Mouse (Mus musculus) CH12F3 (cell line): Measurements from ENCODE around the gene Bicc1.

ENCODE experiments used
- in situ Hi-C: fragments of 300-500 bp; cut with MboI; formaldehyde crosslinking; loops from 2 replicates; pipeline ENCODE4 v1.14.3; 2020; ENCODE audit warnings: low sequenced_read_pairs

The Bicc1 gene

GRCm38 (mm10) chr10:70901193-70901875 lies 258.2 kb downstream of the Bicc1 start:
- in situ Hi-C loops, result no loop called here

DNA sequence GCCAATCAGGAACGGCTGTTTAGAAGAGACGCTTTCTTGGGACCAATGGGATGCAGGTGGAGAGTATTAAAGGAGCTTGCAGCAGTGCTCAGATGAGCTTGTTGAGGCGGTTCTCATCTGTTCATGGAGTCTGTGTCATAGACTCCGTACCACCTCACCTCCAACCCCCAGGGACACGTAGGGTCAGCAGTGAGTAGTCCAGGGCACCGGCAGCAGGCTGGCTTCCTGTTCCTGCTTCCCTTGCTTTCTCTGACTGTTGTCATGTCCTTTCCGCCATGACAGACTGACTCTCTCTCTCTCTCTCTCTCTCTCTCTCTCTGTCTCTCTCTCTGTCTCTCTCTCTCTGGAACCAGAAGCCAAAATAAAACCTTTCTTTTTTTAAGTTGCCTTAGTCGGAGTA lies 263.6 kb downstream of the Bicc1 start:
- in situ Hi-C loops, result no loop called here

DNA sequence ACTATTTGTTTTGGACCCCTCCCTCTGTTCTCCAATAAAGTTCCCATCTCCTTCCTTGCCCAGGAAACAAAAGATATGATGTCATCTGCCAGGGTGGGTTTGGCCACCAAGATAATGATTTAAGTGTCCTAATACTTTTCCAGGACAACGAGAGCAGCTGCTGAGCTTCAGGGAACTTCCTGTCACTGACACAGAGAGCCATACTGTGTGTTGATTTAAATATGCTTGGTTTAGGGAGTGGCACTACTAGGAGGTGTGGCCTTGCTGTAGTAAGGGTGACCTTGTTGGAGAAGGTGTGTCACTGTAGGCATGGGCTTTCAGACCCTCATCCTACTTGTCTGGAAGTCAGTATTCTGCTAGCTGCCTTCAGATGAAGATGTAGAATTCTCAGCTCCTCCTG lies 281.5 kb downstream of the Bicc1 start:
- in situ Hi-C loops, result no loop called here

DNA sequence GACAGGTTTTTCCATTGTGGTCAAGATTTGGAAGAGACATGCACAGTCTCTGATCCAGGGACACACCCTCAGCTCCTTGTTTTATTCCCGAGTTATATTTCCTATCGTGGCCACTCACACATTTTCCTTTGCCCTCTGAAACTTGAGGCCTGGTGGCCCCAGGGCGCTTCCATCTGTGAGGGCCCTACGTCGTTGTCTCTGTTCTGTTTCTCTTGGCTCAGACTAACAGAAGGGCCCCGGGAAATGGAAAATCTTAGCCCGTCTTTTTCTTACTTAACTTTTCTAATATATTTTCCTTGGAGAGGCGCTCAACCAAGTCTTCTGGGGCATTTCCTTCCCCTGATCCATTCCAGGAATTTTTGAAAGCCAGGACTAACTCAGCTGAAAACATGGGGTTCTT lies 281.9 kb downstream of the Bicc1 start:
- in situ Hi-C loops, result no loop called here

- in situ Hi-C loops, result no loop called here
Measured at GRCm38 (mm10) chr10:70876522-70876921, 283.0 kb downstream of the Bicc1 start.

GRCm38 (mm10) chr10:70876119-70876518 lies 283.4 kb downstream of the Bicc1 start:
- in situ Hi-C loops, result no loop called here

DNA sequence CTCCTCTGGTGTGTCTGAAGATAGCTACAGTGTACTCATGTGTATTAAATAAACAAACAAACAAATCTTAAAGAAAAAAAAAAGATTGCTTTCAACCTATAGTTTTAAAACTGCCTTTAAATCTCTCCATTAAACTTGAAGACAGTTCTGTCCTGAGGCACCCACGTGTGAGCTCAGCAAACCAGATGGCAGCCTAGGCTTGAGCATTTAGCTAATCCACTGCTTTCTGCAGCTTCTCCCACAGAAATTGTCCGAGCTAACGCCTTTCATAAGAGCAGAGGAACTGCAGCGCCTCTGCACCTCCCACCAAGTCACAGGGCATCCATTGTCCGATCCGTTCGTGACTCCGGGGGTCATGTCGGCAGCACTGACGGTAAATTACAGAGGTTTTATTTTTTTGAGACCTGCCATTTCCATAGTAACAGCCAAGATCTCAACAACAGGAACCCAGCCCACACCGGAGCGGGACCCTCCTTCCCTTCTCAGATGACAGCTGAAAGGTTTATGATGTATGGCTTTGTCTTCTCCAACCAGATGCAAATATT lies 284.4 kb downstream of the Bicc1 start:
- in situ Hi-C loops, result no loop called here
